Mouse (Mus musculus): ENCODE results near the gene Sphk1.

The Sphk1 gene

DNA sequence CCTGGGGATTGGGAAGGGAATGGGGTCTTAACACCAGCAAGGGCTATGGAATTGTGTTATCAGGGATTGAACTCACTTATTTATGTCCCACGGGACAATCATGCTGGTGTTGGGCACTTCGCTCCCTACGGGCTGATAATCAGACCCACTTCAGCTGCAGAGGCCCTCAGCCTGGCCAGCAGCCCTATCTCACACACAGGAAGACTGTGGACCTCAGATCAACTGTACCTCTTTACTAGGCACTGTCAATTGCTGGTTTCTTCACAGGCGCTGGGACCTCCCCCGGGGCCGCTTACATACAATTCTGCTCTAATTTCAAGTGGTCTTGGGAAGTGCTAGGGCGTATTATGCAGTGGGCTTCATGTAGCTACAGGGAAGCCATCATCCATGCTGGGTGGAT is 6.0 kb downstream of the Sphk1 start:
- no peak for DNase-seq (ENCODE audit: low read depth, low spot score)

DNA sequence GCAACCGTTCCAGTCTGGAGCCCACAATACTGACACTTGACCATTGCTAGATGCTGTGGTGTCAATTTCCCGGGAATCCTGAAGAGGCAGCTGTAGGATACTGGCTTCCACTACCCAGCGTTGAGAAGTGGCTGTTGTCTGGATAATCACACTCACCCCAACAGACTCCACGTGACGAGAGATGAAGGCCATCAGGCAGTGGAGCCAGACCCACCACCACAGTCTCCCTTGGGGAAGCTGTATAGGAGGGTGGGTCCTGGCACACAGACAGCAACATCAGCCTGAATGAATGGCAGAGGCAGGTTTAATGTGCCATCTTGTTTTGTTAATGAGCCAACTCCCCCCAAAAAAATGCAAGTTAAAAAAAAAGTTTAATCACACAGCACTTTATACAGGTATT is 6.7 kb downstream of the Sphk1 start:
- DNase-seq (ENCODE audit: low read depth, low spot score), result no peak

DNA sequence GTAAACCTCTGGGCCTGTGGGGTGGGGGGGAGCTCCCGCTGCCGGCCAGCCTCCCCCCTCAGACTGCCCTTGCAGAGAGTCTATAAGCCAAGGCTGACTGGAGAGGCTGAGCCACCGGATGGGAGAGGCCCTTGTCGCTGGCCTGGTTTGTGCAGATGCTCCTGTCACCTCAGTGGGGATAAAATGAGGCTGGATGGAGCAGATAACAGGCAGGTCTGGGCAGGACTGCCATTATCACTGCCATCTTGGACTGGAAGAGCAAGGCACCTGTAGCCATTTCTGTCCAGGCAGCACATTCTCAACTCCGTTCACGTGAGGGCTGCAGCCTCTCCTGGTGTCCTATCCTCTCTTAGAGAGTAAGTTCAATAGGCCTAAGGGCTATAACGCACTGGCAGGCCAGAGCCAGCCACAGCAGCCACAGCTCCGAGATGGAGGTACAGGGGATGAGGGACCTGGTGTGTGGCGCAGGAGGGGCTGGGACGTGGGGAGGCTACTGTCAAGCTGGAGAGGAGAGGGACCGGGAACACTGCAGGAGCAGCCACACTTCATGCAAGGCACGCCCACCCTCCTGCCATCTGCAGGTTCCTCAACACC is 7.5 kb downstream of the Sphk1 start:
- no peak for DNase-seq (ENCODE audit: low read depth, low spot score)

- DNase-seq (ENCODE audit: low read depth, low spot score), result no peak
Observed at GRCm38 (mm10) chr11:116541183-116541582, 10.5 kb downstream of the Sphk1 start.

DNA sequence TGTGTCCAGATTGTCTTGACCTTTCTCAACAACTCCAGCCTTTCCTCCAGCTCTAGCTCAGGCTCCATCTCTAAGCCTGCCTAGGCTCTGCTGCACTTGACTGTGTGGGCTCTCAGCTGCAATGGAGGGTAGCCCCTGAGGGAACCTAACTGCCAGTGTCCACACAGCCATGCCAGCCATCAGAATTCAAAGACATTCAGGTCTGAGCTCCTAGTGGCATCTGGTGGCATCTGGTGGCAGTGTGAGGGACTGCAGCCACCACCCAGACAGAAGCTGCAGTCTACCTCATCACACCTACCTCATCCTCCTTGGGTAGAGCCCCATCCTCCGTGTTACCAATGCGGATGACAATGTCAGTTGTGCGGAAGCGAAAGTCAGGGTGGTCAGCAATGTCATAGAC is 12.4 kb downstream of the Sphk1 start:
- DNase-seq (ENCODE audit: low read depth, low spot score), result peak; percentile 72

GRCm38 (mm10) chr11:116547296-116548060 is 16.8 kb downstream of the Sphk1 start:
- peak; percentile 70 for DNase-seq (ENCODE audit: low read depth, low spot score)

GRCm38 (mm10) chr11:116548780-116549179 is 18.1 kb downstream of the Sphk1 start:
- no peak for DNase-seq (ENCODE audit: low read depth, low spot score)

- no peak for DNase-seq (ENCODE audit: low read depth, low spot score)
Observed at GRCm38 (mm10) chr11:116549273-116550038, 18.7 kb downstream of the Sphk1 start.

- DNase-seq (ENCODE audit: low read depth, low spot score), result no peak
Observed at GRCm38 (mm10) chr11:116550748-116551147, 20.0 kb downstream of the Sphk1 start.

GRCm38 (mm10) chr11:116552194-116552593 is 21.5 kb downstream of the Sphk1 start:
- peak; percentile 62 for DNase-seq (ENCODE audit: low read depth, low spot score)

GRCm38 (mm10) chr11:116554171-116554878 is 23.6 kb downstream of the Sphk1 start:
- peak; percentile 86 for DNase-seq (ENCODE audit: low read depth, low spot score)

- DNase-seq (ENCODE audit: low read depth, low spot score), result no peak
Observed at GRCm38 (mm10) chr11:116555572-116555971, 24.8 kb downstream of the Sphk1 start.

- no peak for DNase-seq (ENCODE audit: low read depth, low spot score)
Observed at GRCm38 (mm10) chr11:116556308-116556707, 25.6 kb downstream of the Sphk1 start.

- DNase-seq (ENCODE audit: low read depth, low spot score), result no peak
Observed at GRCm38 (mm10) chr11:116565283-116566041, 34.7 kb downstream of the Sphk1 start.

GRCm38 (mm10) chr11:116567531-116567930 is 36.8 kb downstream of the Sphk1 start:
- DNase-seq (ENCODE audit: low read depth, low spot score), result no peak

DNA sequence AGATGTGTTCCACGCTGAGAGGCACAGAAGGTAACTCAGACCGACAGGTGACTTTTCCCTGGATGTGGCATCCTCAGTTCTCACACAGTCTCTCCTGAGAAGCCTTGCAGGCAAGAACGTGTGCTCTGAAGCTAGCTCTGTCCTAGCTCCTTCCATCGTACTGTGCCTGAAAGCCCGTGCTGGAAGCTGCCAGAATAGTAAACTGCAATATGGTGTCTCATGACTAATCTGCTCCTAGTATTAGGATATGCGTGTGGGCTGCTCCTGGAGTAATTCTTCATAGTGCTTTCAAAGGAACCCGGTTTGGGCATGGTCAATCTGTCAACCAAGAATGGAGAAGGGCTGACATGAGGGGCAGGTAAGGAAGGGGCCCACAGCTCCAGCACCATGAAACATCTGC is 40.1 kb downstream of the Sphk1 start:
- peak; percentile 56 for DNase-seq (ENCODE audit: low read depth, low spot score)

- peak; percentile 57 for DNase-seq (ENCODE audit: low read depth, low spot score)
Observed at GRCm38 (mm10) chr11:116571767-116572679, 41.3 kb downstream of the Sphk1 start.

GRCm38 (mm10) chr11:116572756-116573543 is 42.2 kb downstream of the Sphk1 start:
- peak; percentile 80 for DNase-seq (ENCODE audit: low read depth, low spot score)

GRCm38 (mm10) chr11:116574486-116574885 is 43.8 kb downstream of the Sphk1 start:
- DNase-seq (ENCODE audit: low read depth, low spot score), result peak; percentile 58

Measured in brain, adult 2 months (tissue).